Mouse (Mus musculus) limb, embryonic 14.5 days (tissue): Measurements from ENCODE around the gene Coq8b. TPM values are rescaled to one million over a fixed set of nuclear protein-coding genes. Genes with fewer than 3 reads are reported as not detected.
A peak's percentile ranks its signal among the peaks of the same experiment; 100 is the strongest.

Experiments
- ATAC-seq: fragments of 200-750 bp; cut with Nextera tagmentation; 2 replicates; pipeline ENCODE4 v1.8.0; 2017; ENCODE audit warnings: low read depth, moderate number of reproducible peaks, moderate TSS enrichment; ENCODE audit not compliant: low FRiP score
- DNase-seq: peaks from one replicate; pipeline ENCODE4 v3.0.0-alpha.2; 2015; ENCODE audit warnings: low spot score
- H3K27ac ChIP-seq: fragments of 300-500 bp; sonication (generic); replicated peaks from 2 replicates; pipeline ENCODE4 v1.5.1; 2014; ENCODE audit warnings: low read depth, mild to moderate bottlenecking, low read length, moderate library complexity, mixed read lengths
- H3K27me3 ChIP-seq: fragments of 300-500 bp; sonication (generic); 2 replicates; pipeline ENCODE4 v1.6.1; 2014; ENCODE audit warnings: low read length, mixed read lengths; ENCODE audit not compliant: control insufficient read depth, insufficient read depth
- H3K36me3 ChIP-seq: fragments of 300-500 bp; sonication (generic); 2 replicates; pipeline ENCODE4 v1.6.1; 2014; ENCODE audit warnings: mild to moderate bottlenecking, low read length, moderate library complexity, mixed read lengths; ENCODE audit not compliant: control insufficient read depth, insufficient read depth
- H3K4me1 ChIP-seq: fragments of 300-500 bp; sonication (generic); 2 replicates; pipeline ENCODE4 v1.6.1; 2014; ENCODE audit warnings: antibody characterized with exemption, low read length, mixed read lengths; ENCODE audit not compliant: control insufficient read depth, insufficient read depth
- H3K4me2 ChIP-seq: fragments of 300-500 bp; sonication (generic); replicated peaks from 2 replicates; pipeline ENCODE4 v1.6.1; 2014; ENCODE audit warnings: low read depth, mild to moderate bottlenecking, low read length, moderate library complexity; ENCODE audit not compliant: severe bottlenecking
- H3K4me3 ChIP-seq: fragments of 300-500 bp; sonication (generic); replicated peaks from 2 replicates; pipeline ENCODE4 v1.5.1; 2014; ENCODE audit warnings: low read length
- H3K9ac ChIP-seq: fragments of 300-500 bp; sonication (generic); 2 replicates; pipeline ENCODE4 v1.6.1; 2014; ENCODE audit warnings: mild to moderate bottlenecking, low read depth, low read length, moderate library complexity; ENCODE audit not compliant: severe bottlenecking
- H3K9me3 ChIP-seq: fragments of 300-500 bp; sonication (generic); 2 replicates; pipeline ENCODE4 v1.6.1; 2016; ENCODE audit warnings: low read length; ENCODE audit not compliant: control insufficient read depth
- POLR2A ChIP-seq: fragments of 200-500 bp; IDR thresholded peaks from 2 replicates; pipeline ENCODE4 v1.8.0; 2012; ENCODE audit warnings: inconsistent platforms, mild to moderate bottlenecking, moderate library complexity, borderline replicate concordance; ENCODE audit not compliant: insufficient read depth, insufficient read length; ENCODE audit errors: extremely low read depth
- WGBS: fragments of 180-500 bp; shearing (Covaris S2); extraction: QIAGEN DNeasy Blood & Tissue Kit; methylation state at CpG from one replicate; pipeline ENCODE4 v1.1.7; 2014; 5-methylcytosine and 5-hydroxymethylcytosine counted together
- polyA plus RNA-seq, 2 experiments: library from polyadenylated mRNA; depleted of rRNA in 1 of 2; stranded (reverse) in 1 of 2; unstranded in 1 of 2; fragments of >200 nt; fragmentation: Nextera tagmentation in 1 of 2; extraction: Ambion mirVana in 1 of 2; gene quantifications; 2 replicates each; pipeline versions ENCODE4 v1.2.1 to v1.2.3; 2012 to 2014

Gene Coq8b
- polyA plus RNA-seq, 2 experiments: 16.5 to 43.4 TPM

DNA sequence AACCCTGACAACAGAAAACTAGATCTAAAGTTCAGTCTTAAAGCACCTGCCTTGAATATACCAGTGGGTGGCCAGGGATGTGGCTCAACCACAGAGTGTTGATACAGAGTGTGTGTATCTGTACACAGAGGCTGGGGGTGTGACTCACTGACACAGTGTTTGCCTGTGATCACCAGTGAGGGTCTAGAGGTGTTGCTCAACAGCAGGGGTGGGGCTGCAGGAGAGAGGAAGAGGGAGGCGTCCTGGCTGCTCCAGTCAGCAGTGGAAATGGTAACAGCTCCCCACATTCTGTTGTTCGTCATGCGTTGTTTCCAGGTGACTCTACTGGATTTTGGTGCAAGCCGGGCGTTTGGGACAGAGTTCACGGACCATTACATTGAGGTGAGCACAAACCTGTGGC, 19.1 kb downstream of the Coq8b start:
- 86% methylated on average over 6 of the region's 6 CpGs for WGBS
- no peak for ATAC-seq
- no peak overlapping the region for H3K9ac ChIP-seq

DNA sequence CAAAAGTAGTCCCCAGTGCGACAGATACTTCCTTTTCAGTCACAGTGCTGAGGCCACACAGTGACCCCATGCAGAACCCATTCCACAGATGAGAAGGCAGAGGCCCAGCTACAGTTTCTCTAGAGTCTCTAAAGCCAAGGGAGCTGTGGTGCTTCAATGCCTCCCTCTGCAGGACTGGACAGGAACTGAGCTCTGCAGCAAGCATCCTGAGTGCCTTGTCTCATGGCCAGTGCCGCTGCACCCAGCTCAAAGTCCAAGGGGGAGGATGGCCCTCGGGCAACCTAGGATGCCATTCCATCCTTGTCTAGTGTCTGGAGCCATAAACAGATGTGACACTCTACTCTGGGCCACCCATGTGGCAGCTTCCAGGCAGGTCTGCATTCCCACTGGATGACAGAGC, 22.9 kb downstream of the Coq8b start:
- WGBS: 61% methylated on average over 3 of the region's 3 CpGs
- ATAC-seq (no peak), DNase-seq (no peak)
- no peak overlapping the region for H3K4me2 ChIP-seq
- no peak overlapping the region for H3K9ac ChIP-seq
- TF ChIP-seq POLR2A: no peak
- H3K27ac ChIP-seq: no peak overlapping the region
- H3K9me3 ChIP-seq: no peaks in the 10 kb centered on the region
- peaks cover 20% of the 10 kb centered on the region for H3K4me1 ChIP-seq
- peaks cover 13% of the 10 kb centered on the region for H3K36me3 ChIP-seq
- H3K4me3 ChIP-seq: no peak overlapping the region
- no peaks in the 10 kb centered on the region for H3K27me3 ChIP-seq

More for the DNA sequence above, 19.1 kb downstream of the Coq8b start:
- no peak for DNase-seq
- H3K36me3 ChIP-seq: peaks cover 16% of the 10 kb centered on the region
- H3K27me3 ChIP-seq: no peaks in the 10 kb centered on the region
- 0 out of 2 replicates have a peak, but pooled peaks cover 2% of the 10 kb centered on the region for H3K4me1 ChIP-seq
- no peaks in the 10 kb centered on the region for H3K9me3 ChIP-seq
- TF ChIP-seq POLR2A: no peak
- no peak overlapping the region for H3K4me3 ChIP-seq
- H3K27ac ChIP-seq: no peak overlapping the region
- no peak overlapping the region for H3K4me2 ChIP-seq

DNA sequence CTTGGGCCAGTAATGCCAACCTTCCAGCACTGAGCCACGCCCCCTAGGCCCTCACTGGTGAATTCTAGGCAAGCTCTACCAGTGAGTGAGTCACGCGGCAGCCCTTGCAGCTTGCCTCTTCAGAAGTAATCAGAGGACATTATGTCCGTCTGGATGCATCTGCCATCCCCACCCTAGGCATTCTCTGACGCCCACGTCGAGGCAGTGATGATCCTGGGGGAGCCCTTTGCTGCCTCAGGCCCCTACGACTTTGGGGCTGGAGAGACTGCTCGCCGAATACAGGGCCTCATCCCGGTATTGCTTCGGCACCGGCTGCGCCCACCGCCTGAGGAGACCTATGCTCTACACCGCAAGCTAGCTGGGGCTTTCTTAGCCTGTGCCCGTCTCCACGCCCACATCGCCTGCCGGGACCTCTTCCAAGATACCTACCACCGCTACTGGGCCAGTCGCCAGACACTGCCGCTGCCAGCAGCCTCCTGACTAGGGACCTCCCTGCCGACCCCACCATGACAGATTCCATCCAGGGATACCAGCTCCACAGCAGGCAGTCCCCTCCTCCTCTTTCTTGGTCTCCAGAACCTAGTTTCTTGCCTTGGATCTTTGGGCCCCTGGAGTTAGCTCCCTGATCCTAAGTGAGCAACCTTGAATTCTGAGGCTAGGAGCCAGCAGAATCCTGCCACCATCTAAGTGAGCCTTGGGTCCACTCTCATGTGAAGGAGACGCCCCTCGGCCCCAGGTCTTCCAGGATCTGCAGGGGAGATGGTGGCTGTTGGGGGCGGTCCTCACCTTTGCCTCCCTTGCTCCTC, 24.4 kb downstream of the Coq8b start:
- peaks cover 20% of the 10 kb centered on the region for H3K4me1 ChIP-seq
- TF ChIP-seq POLR2A: no peak
- peak overlapping the region; percentile 67 for H3K27ac ChIP-seq
- H3K27me3 ChIP-seq: no peaks in the 10 kb centered on the region
- peak overlapping the region; percentile 85 for H3K4me3 ChIP-seq
- 15% methylated on average over 27 of the region's 27 CpGs for WGBS
- H3K36me3 ChIP-seq: peaks cover 20% of the 10 kb centered on the region
- H3K9ac ChIP-seq: peak overlapping the region; percentile 26; the same call in 1 of the 2 replicates
- ATAC-seq (no peak), DNase-seq (peak; percentile 70)
- H3K4me2 ChIP-seq: peak overlapping the region; percentile 92
- H3K9me3 ChIP-seq: no peaks in the 10 kb centered on the region

DNA sequence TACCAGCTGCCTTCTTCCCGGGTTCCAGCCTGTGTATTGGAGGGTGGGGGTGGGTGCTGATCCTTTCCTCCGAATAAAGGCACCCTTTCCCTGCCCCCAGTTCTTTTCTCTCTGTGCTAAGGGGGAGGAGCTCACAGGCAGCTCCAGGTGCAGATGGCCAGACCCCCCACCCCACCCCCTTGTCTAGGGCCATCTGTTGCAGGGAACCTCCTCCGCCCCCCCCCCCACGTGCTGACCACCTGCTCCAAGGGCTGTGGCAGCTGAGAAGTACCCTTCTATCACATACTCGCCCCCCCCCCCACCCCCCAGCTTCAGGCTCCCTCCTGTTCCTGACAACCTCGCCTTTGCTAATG, 25.0 kb downstream of the Coq8b start:
- H3K36me3 ChIP-seq: peaks cover 22% of the 10 kb centered on the region
- no peaks in the 10 kb centered on the region for H3K27me3 ChIP-seq
- H3K9ac ChIP-seq: peak overlapping the region; percentile 26; the same call in 1 of the 2 replicates
- peaks cover 20% of the 10 kb centered on the region for H3K4me1 ChIP-seq
- peak overlapping the region; percentile 92 for H3K4me2 ChIP-seq
- TF ChIP-seq POLR2A: no peak
- no peaks in the 10 kb centered on the region for H3K9me3 ChIP-seq
- H3K4me3 ChIP-seq: peak overlapping the region; percentile 85
- peak; percentile 10 for ATAC-seq
- WGBS: 0% methylated on average over 4 of the region's 6 CpGs
- peak overlapping the region; percentile 67 for H3K27ac ChIP-seq
- DNase-seq: no peak

DNA sequence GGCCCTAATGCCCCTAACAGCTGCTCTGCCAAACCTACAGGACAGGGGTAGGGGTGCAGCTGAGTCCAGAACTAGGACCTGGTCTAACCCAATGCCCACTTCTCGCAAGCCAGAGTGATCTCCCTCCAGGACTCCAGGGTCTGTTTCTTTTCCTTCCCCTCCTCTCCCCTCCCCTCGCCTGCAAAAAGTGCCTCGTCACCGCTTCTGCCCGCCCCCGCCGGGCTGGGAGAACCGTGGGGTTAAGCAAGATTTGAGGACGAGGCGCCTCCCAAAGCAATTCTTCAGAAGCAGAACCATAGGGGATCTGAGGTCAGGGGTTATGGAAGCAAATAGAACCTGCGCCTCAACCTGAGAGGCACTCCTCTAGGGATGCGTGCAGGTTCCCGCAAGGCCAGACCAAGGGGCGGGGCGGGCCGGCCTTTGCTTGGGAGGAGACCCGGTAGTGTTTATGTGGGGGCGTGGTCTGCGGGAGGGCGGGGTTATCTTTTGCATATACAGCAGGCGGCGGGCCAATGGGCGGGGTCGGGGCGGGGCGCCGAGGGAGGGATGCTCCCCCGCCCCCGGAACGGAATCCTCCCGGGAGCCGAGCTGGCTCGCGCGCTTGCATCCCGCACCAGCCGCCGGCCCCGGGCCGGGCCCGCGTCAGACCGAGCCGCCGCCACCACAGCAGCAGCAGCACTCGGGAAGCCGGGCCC, 25.5 kb downstream of the Coq8b start, which contains the start of gene Numbl:
Gene Numbl (plus strand): TSS at position 229 of the 695 bp plus-strand sequence.
- ATAC-seq: peak; percentile 82
- Histone ChIP-seq H3K9me3 (no peaks in the 10 kb centered on the region), H3K27me3 (no peaks in the 10 kb centered on the region), H3K4me1 (peaks cover 20% of the 10 kb centered on the region), H3K36me3 (peaks cover 23% of the 10 kb centered on the region), H3K27ac (peak within 1 kb of the TSS; percentile 90), H3K4me3 (peak within 1 kb of the TSS; percentile 85), H3K9ac (peak within 1 kb of the TSS; percentile 90), H3K4me2 (peak within 1 kb of the TSS; percentile 92)
- peak; percentile 89 for DNase-seq
- TF ChIP-seq POLR2A: no peak
- WGBS: 1% methylated on average over 37 of the region's 47 CpGs
